Mouse (Mus musculus) bone marrow macrophage, adult 2 months (primary cell): Measurements from ENCODE around the gene Rasgef1b. TPM values are rescaled to one million over a fixed set of nuclear protein-coding genes. Genes with fewer than 3 reads are reported as not detected.

Experiments used
- H3K27ac ChIP-seq: 2 replicates; pipeline ENCODE4 v1.5.1; 2012; ENCODE audit warnings: low read depth, low read length; ENCODE audit not compliant: insufficient read depth
- H3K4me1 ChIP-seq: 2 replicates; pipeline ENCODE4 v1.6.1; 2012; ENCODE audit warnings: low read length; ENCODE audit not compliant: control insufficient read depth, insufficient read depth
- H3K4me3 ChIP-seq: 2 replicates; pipeline ENCODE4 v1.5.1; 2012; ENCODE audit warnings: mild to moderate bottlenecking, low read length, moderate library complexity; ENCODE audit not compliant: insufficient read depth
- CTCF ChIP-seq: IDR thresholded peaks from 2 replicates; pipeline ENCODE4 v1.5.1; 2012; ENCODE audit warnings: low read depth, mild to moderate bottlenecking, low read length, moderate library complexity
- POLR2A ChIP-seq: IDR thresholded peaks from 2 replicates; pipeline ENCODE4 v1.6.1; 2012; ENCODE audit warnings: mild to moderate bottlenecking, low read depth, low read length, borderline replicate concordance
- polyA plus RNA-seq: library from polyadenylated mRNA; stranded (reverse); fragments of >200 nt; gene quantifications from 2 replicates; pipeline ENCODE4 v1.2.4, GENCODE M21; 2012; ENCODE audit not compliant: missing spikeins, insufficient read depth, insufficient read length

Gene Rasgef1b
- polyA plus RNA-seq, 1 experiment, result 46.5 TPM

GRCm38 (mm10) chr5:99251379-99252202 is 477.3 kb downstream of the Rasgef1b start:
- H3K4me3 ChIP-seq, result peak overlapping the region; percentile 73
- peaks cover 23% of the 10 kb centered on the region for H3K4me1 ChIP-seq
- TF ChIP-seq POLR2A (no peak), CTCF (no peak)
- peak overlapping the region; percentile 70 for H3K27ac ChIP-seq

DNA sequence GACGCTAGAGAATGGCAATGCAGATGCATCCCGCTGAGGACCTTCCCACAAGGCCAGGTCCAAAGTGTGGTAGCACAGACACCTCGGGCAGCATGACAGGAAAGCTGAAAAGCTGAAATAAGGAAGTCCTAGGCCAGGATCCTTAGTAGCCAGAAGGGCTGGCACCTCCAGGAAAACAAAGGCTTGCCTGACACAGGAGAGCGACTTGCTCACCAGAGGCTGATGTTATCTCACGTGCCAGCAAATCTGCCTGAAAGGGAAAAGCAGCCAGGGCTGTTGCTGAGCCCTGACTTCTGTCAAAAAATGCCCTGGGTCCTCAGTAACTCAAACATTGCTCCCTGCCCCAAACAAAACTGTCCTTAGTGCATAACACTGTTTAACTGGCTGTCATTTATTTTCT is 478.0 kb downstream of the Rasgef1b start:
- peaks cover 23% of the 10 kb centered on the region for H3K4me1 ChIP-seq
- TF ChIP-seq CTCF, result no peak
- TF ChIP-seq POLR2A, result 0 out of 2 replicates have a peak, but pooled peaks have one; percentile 66
- H3K27ac ChIP-seq, result peak overlapping the region; percentile 70
- peak overlapping the region; percentile 73 for H3K4me3 ChIP-seq

- TF ChIP-seq CTCF (peak; percentile 90), POLR2A (no peak)
- Histone ChIP-seq H3K4me3 (no peak overlapping the region), H3K4me1 (peaks cover 6% of the 10 kb centered on the region), H3K27ac (no peak overlapping the region)
These were observed 480.4 kb downstream of the Rasgef1b start for GRCm38 (mm10) chr5:99248501-99248900.

- TF ChIP-seq POLR2A (no peak), CTCF (no peak)
These were observed 480.9 kb downstream of the Rasgef1b start for GRCm38 (mm10) chr5:99247915-99248314.

GRCm38 (mm10) chr5:99247441-99247840 is 481.4 kb downstream of the Rasgef1b start:
- TF ChIP-seq CTCF, result no peak
- TF ChIP-seq POLR2A, result no peak
- Histone ChIP-seq H3K27ac (no peak overlapping the region), H3K4me3 (no peak overlapping the region), H3K4me1 (peaks cover 5% of the 10 kb centered on the region)

More at GRCm38 (mm10) chr5:99247915-99248314, 480.9 kb downstream of the Rasgef1b start:
- Histone ChIP-seq H3K4me3 (no peak overlapping the region), H3K27ac (no peak overlapping the region), H3K4me1 (peaks cover 5% of the 10 kb centered on the region)

DNA sequence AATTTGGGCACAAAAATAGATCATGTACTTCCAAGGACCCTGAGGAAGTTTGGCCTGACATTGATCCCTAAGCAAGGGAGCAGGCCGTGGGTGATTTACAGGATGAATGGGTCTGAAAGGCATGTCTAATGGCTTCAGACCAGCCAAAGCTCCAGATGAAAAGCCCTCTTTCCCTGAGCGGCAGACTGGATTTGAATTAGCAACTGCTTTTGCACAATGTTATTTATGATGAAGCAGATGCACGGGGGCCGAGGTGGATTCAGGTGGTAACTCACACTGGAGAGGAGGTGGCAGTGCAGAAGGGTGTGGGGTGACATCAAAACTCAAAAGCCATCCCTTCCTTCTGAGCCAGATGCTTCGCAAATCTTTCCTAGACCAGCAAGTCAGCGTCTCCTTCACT is 481.9 kb downstream of the Rasgef1b start:
- TF ChIP-seq CTCF, result no peak
- TF ChIP-seq POLR2A, result no peak
- H3K4me3 ChIP-seq, result no peak overlapping the region
- peaks cover 5% of the 10 kb centered on the region for H3K4me1 ChIP-seq
- H3K27ac ChIP-seq, result no peak overlapping the region

DNA sequence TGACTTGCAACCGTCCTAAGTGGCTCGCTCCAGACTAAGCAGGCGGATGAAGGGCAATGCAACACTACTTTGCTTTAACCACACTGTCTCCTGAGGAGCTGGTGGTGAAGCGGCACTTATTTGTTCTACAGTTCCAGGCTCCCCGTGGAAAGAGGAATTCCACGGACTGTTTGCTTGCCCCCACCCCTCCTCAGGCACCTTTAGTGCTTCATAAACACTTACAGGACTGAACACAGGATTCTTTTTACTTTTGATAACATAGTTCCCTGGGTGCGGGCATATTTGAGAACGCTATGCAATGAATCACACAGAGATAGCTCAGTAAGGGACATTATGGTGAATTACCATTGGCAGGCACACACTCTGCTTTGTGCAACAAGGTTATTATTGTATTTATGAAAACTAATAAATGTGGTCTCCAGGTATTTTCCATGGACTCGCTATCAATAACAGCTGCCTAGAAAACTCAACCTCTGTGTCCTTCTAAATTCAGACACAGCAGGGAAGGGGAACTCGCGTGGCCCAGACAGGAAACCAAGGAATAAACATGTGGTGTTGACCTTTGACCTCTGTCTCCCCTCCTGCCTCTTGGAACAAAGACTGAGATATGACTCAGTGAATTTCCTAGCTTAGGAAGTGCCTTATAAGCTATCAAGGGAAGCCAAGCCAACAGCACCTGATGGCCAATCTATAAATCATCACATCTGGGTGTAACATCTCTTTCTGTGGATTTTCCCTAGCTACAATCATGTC is 486.7 kb downstream of the Rasgef1b start:
- no peak for TF ChIP-seq CTCF
- no peak for TF ChIP-seq POLR2A
- no peak overlapping the region for H3K27ac ChIP-seq
- H3K4me3 ChIP-seq, result no peak overlapping the region
- H3K4me1 ChIP-seq, result no peaks in the 10 kb centered on the region; the same call in 1 of the 2 replicates

- no peak overlapping the region for H3K4me3 ChIP-seq
- no peaks in the 10 kb centered on the region for H3K4me1 ChIP-seq
- no peak overlapping the region for H3K27ac ChIP-seq
- TF ChIP-seq POLR2A (no peak), CTCF (no peak)
These were observed 488.4 kb downstream of the Rasgef1b start for GRCm38 (mm10) chr5:99240501-99240900.

DNA sequence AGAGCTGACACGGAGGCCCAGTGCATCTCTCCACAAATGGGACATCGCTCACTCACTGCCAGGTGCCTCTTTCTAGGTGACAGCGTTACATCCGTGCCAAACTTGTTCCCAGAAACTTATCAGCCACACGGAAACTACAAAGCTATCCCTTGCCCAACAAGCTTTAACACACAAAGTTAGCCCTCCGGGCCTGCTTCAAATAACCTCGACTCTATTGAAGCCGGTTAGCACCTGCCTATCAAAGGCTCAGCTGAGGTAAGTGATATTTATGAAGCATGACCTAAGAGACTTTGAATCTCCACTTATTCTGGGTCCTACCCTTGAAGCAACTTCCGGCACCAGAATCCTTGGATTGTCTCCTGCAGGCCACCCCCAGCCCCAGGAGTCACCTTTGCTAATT is 489.2 kb downstream of the Rasgef1b start:
- H3K4me3 ChIP-seq, result no peak overlapping the region
- no peak overlapping the region for H3K27ac ChIP-seq
- no peaks in the 10 kb centered on the region for H3K4me1 ChIP-seq
- no peak for TF ChIP-seq POLR2A
- no peak for TF ChIP-seq CTCF

GRCm38 (mm10) chr5:99238150-99238549 is 490.7 kb downstream of the Rasgef1b start:
- Histone ChIP-seq H3K4me1 (no peaks in the 10 kb centered on the region), H3K4me3 (no peak overlapping the region), H3K27ac (no peak overlapping the region)
- TF ChIP-seq CTCF (no peak), POLR2A (no peak)
